Mouse (Mus musculus) limb, embryonic 14.5 days (tissue): ENCODE data around the gene Popdc2. TPM values are rescaled to one million over a fixed set of nuclear protein-coding genes. Genes with fewer than 3 reads are reported as not detected.
A peak's percentile ranks its signal among the peaks of the same experiment; 100 is the strongest.

Experiments used
- ATAC-seq: fragments of 200-750 bp; cut with Nextera tagmentation; 2 replicates; pipeline ENCODE4 v1.8.0; 2017; ENCODE audit warnings: low read depth, moderate number of reproducible peaks, moderate TSS enrichment; ENCODE audit not compliant: low FRiP score
- DNase-seq: peaks from one replicate; pipeline ENCODE4 v3.0.0-alpha.2; 2015; ENCODE audit warnings: low spot score
- H3K27ac ChIP-seq: fragments of 300-500 bp; sonication (generic); replicated peaks from 2 replicates; pipeline ENCODE4 v1.5.1; 2014; ENCODE audit warnings: low read depth, mild to moderate bottlenecking, low read length, moderate library complexity, mixed read lengths
- H3K27me3 ChIP-seq: fragments of 300-500 bp; sonication (generic); 2 replicates; pipeline ENCODE4 v1.6.1; 2014; ENCODE audit warnings: low read length, mixed read lengths; ENCODE audit not compliant: control insufficient read depth, insufficient read depth
- H3K36me3 ChIP-seq: fragments of 300-500 bp; sonication (generic); 2 replicates; pipeline ENCODE4 v1.6.1; 2014; ENCODE audit warnings: mild to moderate bottlenecking, low read length, moderate library complexity, mixed read lengths; ENCODE audit not compliant: control insufficient read depth, insufficient read depth
- H3K4me1 ChIP-seq: fragments of 300-500 bp; sonication (generic); 2 replicates; pipeline ENCODE4 v1.6.1; 2014; ENCODE audit warnings: antibody characterized with exemption, low read length, mixed read lengths; ENCODE audit not compliant: control insufficient read depth, insufficient read depth
- H3K4me2 ChIP-seq: fragments of 300-500 bp; sonication (generic); replicated peaks from 2 replicates; pipeline ENCODE4 v1.6.1; 2014; ENCODE audit warnings: low read depth, mild to moderate bottlenecking, low read length, moderate library complexity; ENCODE audit not compliant: severe bottlenecking
- H3K4me3 ChIP-seq: fragments of 300-500 bp; sonication (generic); replicated peaks from 2 replicates; pipeline ENCODE4 v1.5.1; 2014; ENCODE audit warnings: low read length
- H3K9ac ChIP-seq: fragments of 300-500 bp; sonication (generic); 2 replicates; pipeline ENCODE4 v1.6.1; 2014; ENCODE audit warnings: mild to moderate bottlenecking, low read depth, low read length, moderate library complexity; ENCODE audit not compliant: severe bottlenecking
- H3K9me3 ChIP-seq: fragments of 300-500 bp; sonication (generic); 2 replicates; pipeline ENCODE4 v1.6.1; 2016; ENCODE audit warnings: low read length; ENCODE audit not compliant: control insufficient read depth
- POLR2A ChIP-seq: fragments of 200-500 bp; IDR thresholded peaks from 2 replicates; pipeline ENCODE4 v1.8.0; 2012; ENCODE audit warnings: inconsistent platforms, mild to moderate bottlenecking, moderate library complexity, borderline replicate concordance; ENCODE audit not compliant: insufficient read depth, insufficient read length; ENCODE audit errors: extremely low read depth
- WGBS: fragments of 180-500 bp; shearing (Covaris S2); extraction: QIAGEN DNeasy Blood & Tissue Kit; methylation state at CpG from one replicate; pipeline ENCODE4 v1.1.7; 2014; 5-methylcytosine and 5-hydroxymethylcytosine counted together
- polyA plus RNA-seq, 2 experiments: library from polyadenylated mRNA; depleted of rRNA in 1 of 2; stranded (reverse) in 1 of 2; unstranded in 1 of 2; fragments of >200 nt; fragmentation: Nextera tagmentation in 1 of 2; extraction: Ambion mirVana in 1 of 2; gene quantifications; 2 replicates each; pipeline versions ENCODE4 v1.2.1 to v1.2.3; 2012 to 2014

Popdc2 gene
- polyA plus RNA-seq, 2 experiments: 4.2 to 4.6 TPM

GRCm38 (mm10) chr16:38400311-38400960, 38.4 kb downstream of the Popdc2 start:
- no peaks in the 10 kb centered on the region for H3K9me3 ChIP-seq
- H3K27ac ChIP-seq: peak overlapping the region; percentile 62; the same call in 1 of the 2 replicates
- H3K4me3 ChIP-seq: peak overlapping the region; percentile 21
- H3K4me1 ChIP-seq: peaks cover 22% of the 10 kb centered on the region
- H3K9ac ChIP-seq: peak overlapping the region; percentile 43
- 81% methylated on average over 9 of the region's 9 CpGs for WGBS
- no peaks in the 10 kb centered on the region for H3K36me3 ChIP-seq
- no peak for DNase-seq
- peak overlapping the region; percentile 51 for H3K4me2 ChIP-seq
- ATAC-seq: no peak
- no peak for TF ChIP-seq POLR2A
- no peaks in the 10 kb centered on the region for H3K27me3 ChIP-seq

- TF ChIP-seq POLR2A: no peak
- no peaks in the 10 kb centered on the region for H3K27me3 ChIP-seq
- ATAC-seq: no peak
- H3K27ac ChIP-seq: no peak overlapping the region
- H3K9ac ChIP-seq: no peak overlapping the region
- H3K4me2 ChIP-seq: no peak overlapping the region
- DNase-seq: no peak
- 82% methylated on average over 6 of the region's 6 CpGs for WGBS
- no peaks in the 10 kb centered on the region for H3K36me3 ChIP-seq
- no peaks in the 10 kb centered on the region for H3K9me3 ChIP-seq
- H3K4me1 ChIP-seq: peaks cover 16% of the 10 kb centered on the region
- no peak overlapping the region for H3K4me3 ChIP-seq
These were observed 39.5 kb downstream of the Popdc2 start for GRCm38 (mm10) chr16:38401468-38401867.

GRCm38 (mm10) chr16:38403639-38404038, 41.6 kb downstream of the Popdc2 start:
- 87% methylated on average over 7 of the region's 7 CpGs for WGBS
- no peak for ATAC-seq

GRCm38 (mm10) chr16:38406293-38406692, 44.3 kb downstream of the Popdc2 start:
- Histone ChIP-seq H3K4me1 (no peaks in the 10 kb centered on the region), H3K27me3 (no peaks in the 10 kb centered on the region), H3K9me3 (no peaks in the 10 kb centered on the region), H3K27ac (no peak overlapping the region), H3K9ac (no peak overlapping the region), H3K4me2 (no peak overlapping the region), H3K4me3 (no peak overlapping the region), H3K36me3 (no peaks in the 10 kb centered on the region)
- no peak for DNase-seq
- no peak for TF ChIP-seq POLR2A
- no peak for ATAC-seq
- 78% methylated on average over 5 of the region's 5 CpGs for WGBS

More at GRCm38 (mm10) chr16:38403639-38404038, 41.6 kb downstream of the Popdc2 start:
- no peak overlapping the region for H3K27ac ChIP-seq
- H3K36me3 ChIP-seq: no peaks in the 10 kb centered on the region
- H3K4me2 ChIP-seq: no peak overlapping the region
- no peak for DNase-seq
- H3K4me1 ChIP-seq: peaks cover 13% of the 10 kb centered on the region
- no peak overlapping the region for H3K4me3 ChIP-seq
- no peak overlapping the region for H3K9ac ChIP-seq
- H3K9me3 ChIP-seq: no peaks in the 10 kb centered on the region
- H3K27me3 ChIP-seq: no peaks in the 10 kb centered on the region
- TF ChIP-seq POLR2A: no peak

- no peak for DNase-seq
- Histone ChIP-seq H3K4me1 (no peaks in the 10 kb centered on the region), H3K27me3 (no peaks in the 10 kb centered on the region), H3K4me2 (no peak overlapping the region), H3K4me3 (no peak overlapping the region), H3K27ac (no peak overlapping the region), H3K36me3 (no peaks in the 10 kb centered on the region), H3K9ac (no peak overlapping the region), H3K9me3 (no peaks in the 10 kb centered on the region)
- ATAC-seq: no peak
- 85% methylated on average over 6 of the region's 6 CpGs for WGBS
- no peak for TF ChIP-seq POLR2A
These were observed 44.7 kb downstream of the Popdc2 start for GRCm38 (mm10) chr16:38406708-38407107.
